20 mouse cellular contexts compared by ENCODE assay signal in genomic region chr6:125143904-125144303, GRCm38 (mm10). TPM values are rescaled to one million over a fixed set of nuclear protein-coding genes. Genes with fewer than 3 reads are reported as not detected.
A peak's percentile ranks its signal among the peaks of the same experiment; 100 is the strongest.
DNase-seq lines count a peak whose midpoint lies in the region; ATAC-seq and TF ChIP-seq lines count a peak whose summit lies in the region.
"Had no signal": no experiment of that assay in that cellular context is flagged by ENCODE, and none has a peak within 500 bp of the region (broad histone marks: within the 10 kb centered on the region; RNA-seq: fewer than 3 reads in every experiment).

No protein-coding gene starts in this region.

- DNase-seq in G1E (ENCODE audit: low spot score), result no peak
- no peak for DNase-seq in gastrocnemius, adult 8-10 months (ENCODE audit: low spot score in 2 of 2)
- DNase-seq: adrenal gland, postnatal 25 days; cerebellum, adult 18-20 months; gastrocnemius, postnatal 25 days; heart, postnatal 14 days; retina, postnatal 1 day; right cerebral cortex, postnatal 4 days; thymus, postnatal 25 days had no signal

- H3K9me3 ChIP-seq in heart, embryonic 12.5 days (replicated peaks), result no peaks in the 10 kb centered on the region
- no peaks in the 10 kb centered on the region for H3K9me3 ChIP-seq in heart, embryonic 11.5 days (replicated peaks; ENCODE audit: control insufficient read depth, low read length)
- no peaks in the 10 kb centered on the region for H3K9me3 ChIP-seq in megakaryocyte, embryonic 14.5 days
- H3K9me3 ChIP-seq in G1E (replicated peaks), result no peaks in the 10 kb centered on the region
- no peaks in the 10 kb centered on the region for H3K9me3 ChIP-seq in liver, embryonic 12.5 days (replicated peaks)
- H3K9me3 ChIP-seq: hindbrain, embryonic 15.5 days; limb, embryonic 15.5 days; lung, embryonic 15.5 days had no signal

- H3K27ac ChIP-seq in heart, embryonic 12.5 days (ENCODE audit: poor library complexity, severe bottlenecking), result 0 out of 2 replicates have a peak overlapping the region, but pooled peaks have one; percentile 90
- no peak overlapping the region for H3K27ac ChIP-seq in heart, embryonic 11.5 days (ENCODE audit: low read depth, low read length)
- peak overlapping the region; percentile 75; the same call in 1 of the 2 replicates for H3K27ac ChIP-seq in liver, embryonic 12.5 days
- H3K27ac ChIP-seq: lung, embryonic 15.5 days had no signal

- H3K4me3 ChIP-seq in heart, embryonic 12.5 days, result no peak overlapping the region
- H3K4me3 ChIP-seq in heart, embryonic 11.5 days (ENCODE audit: low read depth, low read length), result no peak overlapping the region
- H3K4me3 ChIP-seq in megakaryocyte, embryonic 14.5 days (replicated peaks), result peak overlapping the region; percentile 23
- H3K4me3 ChIP-seq in G1E (ENCODE audit: low read depth, low read length), result peak overlapping the region; percentile 16; the same call in 1 of the 2 replicates
- no peak overlapping the region for H3K4me3 ChIP-seq in liver, embryonic 12.5 days
- H3K4me3 ChIP-seq: limb, embryonic 15.5 days; lung, embryonic 15.5 days had no signal

- H3K36me3 ChIP-seq in heart, embryonic 12.5 days, result peaks cover 53% of the 10 kb centered on the region
- H3K36me3 ChIP-seq in heart, embryonic 11.5 days (ENCODE audit: control insufficient read depth, insufficient read depth, low read length), result peaks cover 30% of the 10 kb centered on the region
- peaks cover 71% of the 10 kb centered on the region for H3K36me3 ChIP-seq in megakaryocyte, embryonic 14.5 days (replicated peaks; ENCODE audit: low read length)
- peaks cover 91% of the 10 kb centered on the region for H3K36me3 ChIP-seq in G1E (replicated peaks)
- H3K36me3 ChIP-seq in liver, embryonic 12.5 days, result peaks cover 60% of the 10 kb centered on the region

- H3K4me2 ChIP-seq in heart, embryonic 12.5 days, result no peak overlapping the region
- H3K4me2 ChIP-seq in heart, embryonic 11.5 days, result no peak overlapping the region
- H3K4me2 ChIP-seq in liver, embryonic 12.5 days, result no peak overlapping the region
- H3K4me2 ChIP-seq: limb, embryonic 15.5 days; lung, embryonic 15.5 days had no signal

- WGBS in heart, embryonic 12.5 days, result 81% methylated on average over 9 of the region's 9 CpGs
- WGBS in heart, embryonic 11.5 days (ENCODE audit: insufficient replicate concordance), result 84% methylated on average over 9 of the region's 9 CpGs
- 79% methylated on average over 9 of the region's 9 CpGs for WGBS in liver, embryonic 12.5 days (ENCODE audit: insufficient replicate concordance)

- peaks cover 38% of the 10 kb centered on the region for H3K4me1 ChIP-seq in heart, embryonic 12.5 days (replicated peaks)
- H3K4me1 ChIP-seq in heart, embryonic 11.5 days (ENCODE audit: control insufficient read depth, insufficient read depth, low read length), result peaks cover 31% of the 10 kb centered on the region
- peaks cover 60% of the 10 kb centered on the region for H3K4me1 ChIP-seq in megakaryocyte, embryonic 14.5 days
- H3K4me1 ChIP-seq in G1E (ENCODE audit: insufficient read depth, low read depth, low read length), result peaks cover 90% of the 10 kb centered on the region
- H3K4me1 ChIP-seq in liver, embryonic 12.5 days, result peaks cover 49% of the 10 kb centered on the region

- no peak overlapping the region for H3K9ac ChIP-seq in heart, embryonic 12.5 days
- H3K9ac ChIP-seq in heart, embryonic 11.5 days (ENCODE audit: low read depth, low read length), result no peak overlapping the region
- H3K9ac ChIP-seq in liver, embryonic 12.5 days, result no peak overlapping the region
- H3K9ac ChIP-seq: hindbrain, embryonic 15.5 days; limb, embryonic 15.5 days; lung, embryonic 15.5 days had no signal

- ATAC-seq in heart, embryonic 12.5 days (ENCODE audit: insufficient number of reproducible peaks, low FRiP score), result no peak
- ATAC-seq in heart, embryonic 11.5 days (replicated peaks; ENCODE audit: insufficient number of reproducible peaks, low FRiP score, low TSS enrichment), result no peak
- ATAC-seq in megakaryocyte, adult 5-6 weeks (ENCODE audit: poor library complexity, severe bottlenecking), result no peak
- ATAC-seq in G1E (ENCODE audit: extremely low read depth, insufficient number of reproducible peaks, low FRiP score, poor library complexity, severe bottlenecking), result no peak
- ATAC-seq in liver, embryonic 12.5 days, result no peak
- ATAC-seq: activated CD4-positive, CD25-positive, alpha-beta regulatory T cell, adult 4 months; intestine, embryonic 16.5 days; Patski had no signal

- TF ChIP-seq CTCF in G1E (IDR thresholded peaks at IDR 0.05; ENCODE audit: low read depth, low read length), result no peak

- H3K27me3 ChIP-seq in heart, embryonic 12.5 days (replicated peaks), result no peaks in the 10 kb centered on the region
- H3K27me3 ChIP-seq in heart, embryonic 11.5 days (ENCODE audit: control insufficient read depth, insufficient read depth, low read length), result no peaks in the 10 kb centered on the region
- no peaks in the 10 kb centered on the region for H3K27me3 ChIP-seq in megakaryocyte, embryonic 14.5 days (replicated peaks)
- no peaks in the 10 kb centered on the region for H3K27me3 ChIP-seq in G1E (ENCODE audit: insufficient read depth, low read length)
- H3K27me3 ChIP-seq in liver, embryonic 12.5 days (replicated peaks), result no peaks in the 10 kb centered on the region
- H3K27me3 ChIP-seq: hindbrain, embryonic 15.5 days; limb, embryonic 15.5 days; lung, embryonic 15.5 days; Patski had no signal

RNA-seq across cellular contexts. Expression of gene Iffo1, which starts 1.1 kb away (rescaled TPM):
- polyA plus RNA-seq in heart, embryonic 12.5 days (2016; fragmentation: Nextera tagmentation; extraction: Ambion mirVana), result 11.3 and 11.8 TPM in 2 replicates
- polyA plus RNA-seq in heart, embryonic 11.5 days (2014; fragmentation: Nextera tagmentation; extraction: Ambion mirVana), result 6.7 and 11.0 TPM in 2 replicates
- polyA plus RNA-seq in megakaryocyte, embryonic 14.5 days (2012; ENCODE audit: insufficient read depth, low replicate concordance), result 20.6 and 36.4 TPM in 2 replicates
- total RNA-seq in megakaryocyte, adult 5-6 weeks (2015), result 18.6 and 20.1 TPM in 2 replicates
- 14.3 and 21.7 TPM in 2 replicates for total RNA-seq in megakaryocyte, adult 5-6 weeks (2017)
- total RNA-seq in G1E (2014; fragmentation: Nextera tagmentation), result 20.4 and 25.1 TPM in 2 replicates
- total RNA-seq in G1E (2017), result 12.3 and 14.5 TPM in 2 replicates
- 26.9 and 31.7 TPM in 2 replicates for polyA plus RNA-seq in G1E (2012)
- polyA plus RNA-seq in liver, embryonic 12.5 days (2016; fragmentation: Nextera tagmentation; extraction: Ambion mirVana), result 6.6 and 7.3 TPM in 2 replicates
- 1 to 10 TPM; 6.6 to 8.9 (median 7.5) TPM for total RNA-seq in gastrocnemius, adult 8-10 months (2022)

RNA-seq across cellular contexts. Expression of gene Nop2, which starts 12.2 kb away (rescaled TPM):
- 55.0 and 56.2 TPM in 2 replicates for polyA plus RNA-seq in heart, embryonic 12.5 days (2016; fragmentation: Nextera tagmentation; extraction: Ambion mirVana)
- 50.7 and 52.9 TPM in 2 replicates for polyA plus RNA-seq in heart, embryonic 11.5 days (2014; fragmentation: Nextera tagmentation; extraction: Ambion mirVana)
- 18.4 and 24.5 TPM in 2 replicates for polyA plus RNA-seq in megakaryocyte, embryonic 14.5 days (2012; ENCODE audit: insufficient read depth, low replicate concordance)
- total RNA-seq in megakaryocyte, adult 5-6 weeks (2015), result 8.5 and 12.1 TPM in 2 replicates
- 22.6 and 24.6 TPM in 2 replicates for total RNA-seq in megakaryocyte, adult 5-6 weeks (2017)
- 56.9 and 61.0 TPM in 2 replicates for total RNA-seq in G1E (2014; fragmentation: Nextera tagmentation)
- 87.7 and 89.2 TPM in 2 replicates for total RNA-seq in G1E (2017)
- 53.4 and 90.0 TPM in 2 replicates for polyA plus RNA-seq in G1E (2012)
- polyA plus RNA-seq in liver, embryonic 12.5 days (2016; fragmentation: Nextera tagmentation; extraction: Ambion mirVana), result 83.1 and 85.3 TPM in 2 replicates
- total RNA-seq in gastrocnemius, adult 8-10 months (2022), result 10 to 100 TPM; 16.3 to 21.1 (median 19.0) TPM

RNA-seq across cellular contexts. Expression of gene Gapdh, which starts 22.4 kb away (rescaled TPM):
- polyA plus RNA-seq in heart, embryonic 12.5 days (2016; fragmentation: Nextera tagmentation; extraction: Ambion mirVana), result 4,345 and 4,378 TPM in 2 replicates
- 4,443 and 4,472 TPM in 2 replicates for polyA plus RNA-seq in heart, embryonic 11.5 days (2014; fragmentation: Nextera tagmentation; extraction: Ambion mirVana)
- 5,967 and 19,384 TPM in 2 replicates for polyA plus RNA-seq in megakaryocyte, embryonic 14.5 days (2012; ENCODE audit: insufficient read depth, low replicate concordance)
- 2,892 and 2,923 TPM in 2 replicates for total RNA-seq in megakaryocyte, adult 5-6 weeks (2015)
- 1,028 and 1,070 TPM in 2 replicates for total RNA-seq in megakaryocyte, adult 5-6 weeks (2017)
- 10,890 and 12,360 TPM in 2 replicates for total RNA-seq in G1E (2014; fragmentation: Nextera tagmentation)
- total RNA-seq in G1E (2017), result 2,600 and 3,109 TPM in 2 replicates
- polyA plus RNA-seq in G1E (2012), result 26,904 and 30,061 TPM in 2 replicates
- polyA plus RNA-seq in liver, embryonic 12.5 days (2016; fragmentation: Nextera tagmentation; extraction: Ambion mirVana), result 1,499 and 1,575 TPM in 2 replicates
- over 10,000 TPM; 10,104 to 14,130 (median 11,228) TPM for total RNA-seq in gastrocnemius, adult 8-10 months (2022)

RNA-seq across cellular contexts. Expression of gene Ncapd2, which starts 47.6 kb away (rescaled TPM):
- polyA plus RNA-seq in heart, embryonic 12.5 days (2016; fragmentation: Nextera tagmentation; extraction: Ambion mirVana), result 99.0 and 112 TPM in 2 replicates
- 82.3 and 84.0 TPM in 2 replicates for polyA plus RNA-seq in heart, embryonic 11.5 days (2014; fragmentation: Nextera tagmentation; extraction: Ambion mirVana)
- polyA plus RNA-seq in megakaryocyte, embryonic 14.5 days (2012; ENCODE audit: insufficient read depth, low replicate concordance), result 92.0 and 141 TPM in 2 replicates
- 195 and 225 TPM in 2 replicates for total RNA-seq in megakaryocyte, adult 5-6 weeks (2015)
- total RNA-seq in megakaryocyte, adult 5-6 weeks (2017), result 181 and 231 TPM in 2 replicates
- total RNA-seq in G1E (2014; fragmentation: Nextera tagmentation) (494 and 557 TPM in 2 replicates), G1E (2017) (211 and 243 TPM in 2 replicates)
- polyA plus RNA-seq in G1E (2012), result 269 and 275 TPM in 2 replicates
- 132 and 138 TPM in 2 replicates for polyA plus RNA-seq in liver, embryonic 12.5 days (2016; fragmentation: Nextera tagmentation; extraction: Ambion mirVana)
- total RNA-seq in gastrocnemius, adult 8-10 months (2022), result 10 to 100 TPM in 2 of 4 experiments, 1 to 10 TPM in 2; 7.3 to 14.0 (median 9.1) TPM

RNA-seq across cellular contexts. Expression of gene Mrpl51, which starts 47.7 kb away (rescaled TPM):
- polyA plus RNA-seq in heart, embryonic 12.5 days (2016; fragmentation: Nextera tagmentation; extraction: Ambion mirVana), result 217 and 218 TPM in 2 replicates
- 226 and 234 TPM in 2 replicates for polyA plus RNA-seq in heart, embryonic 11.5 days (2014; fragmentation: Nextera tagmentation; extraction: Ambion mirVana)
- 68.3 and 124 TPM in 2 replicates for polyA plus RNA-seq in megakaryocyte, embryonic 14.5 days (2012; ENCODE audit: insufficient read depth, low replicate concordance)
- 91.9 and 106 TPM in 2 replicates for total RNA-seq in megakaryocyte, adult 5-6 weeks (2015)
- 72.8 and 81.9 TPM in 2 replicates for total RNA-seq in megakaryocyte, adult 5-6 weeks (2017)
- total RNA-seq in G1E (2014; fragmentation: Nextera tagmentation) (51.3 and 59.6 TPM in 2 replicates), G1E (2017) (143 and 156 TPM in 2 replicates)
- polyA plus RNA-seq in G1E (2012), result 114 and 162 TPM in 2 replicates
- polyA plus RNA-seq in liver, embryonic 12.5 days (2016; fragmentation: Nextera tagmentation; extraction: Ambion mirVana), result 211 and 222 TPM in 2 replicates
- total RNA-seq in gastrocnemius, adult 8-10 months (2022), result 100 to 1,000 TPM; 224 to 255 (median 228) TPM

Comparison
In these comparisons a context has a peak if more than half of its experiments do, and no peak if none do; other contexts are left out.
1. H3K4me3 ChIP-seq: peak in megakaryocyte, embryonic 14.5 days (single experiment) and G1E (single experiment); none in heart, embryonic 12.5 days (single experiment), heart, embryonic 11.5 days (single experiment) and liver, embryonic 12.5 days (single experiment).